Mouse (Mus musculus) duodenum, adult 2 months (tissue): ENCODE data around the gene Lpcat3. TPM values are rescaled to one million over a fixed set of nuclear protein-coding genes. Genes with fewer than 3 reads are reported as not detected.

Source experiments
- polyA plus RNA-seq: library from polyadenylated mRNA; depleted of rRNA; stranded (reverse); fragments of >200 nt; gene quantifications from 2 replicates; pipeline ENCODE4 v1.2.3, GENCODE M21; 2012; ENCODE audit warnings: low replicate concordance; rRNA removed

Lpcat3 gene
- polyA plus RNA-seq = 200 and 320 TPM in 2 replicates

GRCm38 (mm10) chr6:124662477-124663423, at the start of gene Lpcat3:
Lpcat3 (plus strand) TSS chr6:124663027.

DNA sequence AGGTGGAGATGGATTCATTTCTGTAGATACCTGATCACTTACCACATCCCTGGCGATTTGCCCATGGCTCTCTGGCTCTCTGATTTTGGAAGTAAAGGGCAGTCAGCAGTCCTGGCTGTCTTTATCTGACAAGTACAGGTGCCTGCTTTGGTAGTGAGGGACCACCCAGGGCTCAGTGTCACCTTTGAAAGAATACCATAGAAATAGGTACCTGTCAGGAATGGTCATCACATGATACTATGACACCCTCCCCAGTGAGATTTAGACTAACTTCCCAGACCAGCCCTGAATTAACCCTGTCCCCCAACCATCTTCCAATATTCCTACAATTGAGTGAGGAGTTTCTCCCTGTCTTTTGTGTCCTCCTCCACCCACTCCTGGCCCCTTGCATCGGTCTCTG, 26.8 kb upstream of the Lpcat3 start, which contains the start of gene C1s2:
Gene C1s2 (minus strand): TSS at position 101 of the 400 bp plus-strand sequence.

DNA sequence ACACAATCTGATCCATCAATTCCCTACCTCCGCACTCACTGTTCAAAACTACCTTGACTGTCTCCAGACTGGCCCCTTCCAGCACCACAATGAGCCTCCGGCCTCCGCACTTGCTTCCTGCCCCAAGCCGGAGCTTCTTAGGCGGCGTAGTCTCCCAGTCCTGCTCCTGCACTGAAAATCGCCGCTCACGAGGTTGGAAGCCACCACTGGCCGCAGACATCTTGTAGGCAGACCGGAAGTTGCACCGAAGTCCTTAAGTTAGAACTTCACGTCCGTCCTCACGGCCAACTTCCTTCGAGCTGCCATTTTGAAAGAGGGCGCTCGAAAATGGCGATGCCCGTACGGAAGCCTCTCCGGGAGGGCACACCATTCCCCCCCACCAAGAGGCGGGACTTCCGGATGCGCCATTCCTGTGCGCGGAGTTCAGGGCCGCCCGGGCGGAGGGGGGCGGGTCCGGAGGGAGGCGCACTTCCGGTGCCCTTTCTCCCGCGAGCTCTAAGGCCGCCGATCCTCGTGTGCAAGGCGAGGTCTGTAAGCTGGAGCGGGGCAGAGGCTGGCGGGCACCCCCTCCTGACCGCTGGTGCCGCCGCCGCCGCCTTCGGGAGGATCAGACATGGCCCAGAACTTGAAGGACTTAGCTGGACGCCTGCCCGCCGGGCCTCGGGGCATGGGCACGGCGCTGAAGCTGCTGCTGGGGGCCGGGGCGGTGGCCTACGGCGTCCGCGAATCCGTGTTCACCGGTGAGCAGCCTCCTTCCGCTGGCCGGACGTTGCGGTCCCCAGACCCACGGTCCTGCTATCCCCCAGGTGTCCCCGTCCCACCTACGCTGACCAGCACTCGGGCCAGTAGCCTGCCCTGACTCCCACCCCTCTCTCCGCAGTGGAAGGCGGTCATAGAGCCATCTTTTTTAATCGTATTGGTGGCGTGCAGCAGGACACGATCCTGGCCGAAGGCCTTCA, 49.3 kb downstream of the Lpcat3 start, which contains the start of the genes Emg1 and Phb2:
Gene Emg1 (minus strand): TSS at position 355 of the 959 bp plus-strand sequence.
Gene Phb2 (plus strand): TSS at position 513 of the 959 bp plus-strand sequence.

GRCm38 (mm10) chr6:124738511-124739023, 75.7 kb downstream of the Lpcat3 start, which contains the start of gene Ptpn6:
Ptpn6 (minus strand) TSS chr6:124738714.

DNA sequence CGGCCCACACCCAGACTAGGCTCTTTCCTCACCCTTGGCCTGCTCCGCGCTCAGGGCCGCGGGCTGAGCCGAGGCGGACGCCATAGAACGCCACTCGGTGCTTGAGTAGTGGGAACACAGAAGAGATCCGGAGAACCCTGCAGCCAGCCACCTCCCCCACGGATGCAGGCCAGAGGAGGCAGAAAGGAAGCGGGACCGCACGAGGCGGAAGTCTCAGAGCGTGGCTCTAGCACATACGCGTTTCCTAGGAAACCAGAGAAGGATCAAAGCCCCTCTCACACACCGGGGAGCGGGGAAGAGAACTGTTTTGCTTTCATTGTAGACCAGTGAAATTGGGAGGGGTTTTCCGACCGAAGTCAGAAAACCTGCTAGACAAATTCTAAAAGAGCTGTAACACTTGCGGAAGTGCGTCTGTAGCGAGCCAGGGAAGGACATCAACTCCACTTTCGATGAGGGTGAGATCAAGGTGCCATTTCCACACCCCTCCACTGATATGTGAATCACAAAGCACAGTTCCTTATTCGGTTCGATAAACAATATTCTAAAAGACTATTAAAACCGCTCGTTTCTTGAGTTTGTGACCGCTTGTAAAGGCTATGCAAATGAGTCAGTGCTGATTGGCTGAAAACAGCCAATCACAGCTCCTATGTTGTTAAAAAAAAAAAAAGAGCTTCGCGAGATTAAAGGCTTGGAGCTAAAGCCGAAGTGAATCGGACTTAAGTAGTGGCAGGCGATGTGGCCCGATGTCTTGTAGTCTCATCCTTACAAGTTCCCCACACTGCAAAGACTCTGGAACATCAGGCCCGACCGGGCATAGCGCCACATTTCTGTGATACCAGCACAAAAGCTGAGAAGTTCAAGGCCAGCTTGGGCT, 78.3 kb downstream of the Lpcat3 start, which contains the start of gene Grcc10:
Gene Grcc10 (minus strand): TSS at position 487 of the 874 bp plus-strand sequence.

Other genes with a start within 250 kb of the Lpcat3 start
- 19.7 and 23.9 TPM in 2 replicates for gene Pex5, start 248.0 kb upstream of the Lpcat3 start, polyA plus RNA-seq
- 0.76 and 1.1 TPM in 2 replicates for gene Clstn3, start 198.2 kb upstream of the Lpcat3 start, polyA plus RNA-seq
- 0.90 and 1.1 TPM in 2 replicates for gene C1rl, start 169.9 kb upstream of the Lpcat3 start, polyA plus RNA-seq
- gene C1ra, start 150.6 kb upstream of the Lpcat3 start, polyA plus RNA-seq = 5.3 and 8.3 TPM in 2 replicates
- gene C1s1, start 120.7 kb upstream of the Lpcat3 start, polyA plus RNA-seq = 5.4 and 8.8 TPM in 2 replicates
- gene C1rb, start 92.7 kb upstream of the Lpcat3 start, polyA plus RNA-seq = not detected in 2 replicates
- not detected in 2 replicates for gene C1s2, start 26.9 kb upstream of the Lpcat3 start, polyA plus RNA-seq
- gene Emg1, start 49.2 kb downstream of the Lpcat3 start, polyA plus RNA-seq = 21.0 and 23.1 TPM in 2 replicates
- gene Phb2, start 49.3 kb downstream of the Lpcat3 start, polyA plus RNA-seq = 163 and 179 TPM in 2 replicates
- gene Ptpn6, start 75.7 kb downstream of the Lpcat3 start, polyA plus RNA-seq = 18.0 and 22.1 TPM in 2 replicates
- gene Grcc10, start 78.3 kb downstream of the Lpcat3 start, polyA plus RNA-seq = 113 and 151 TPM in 2 replicates
- gene Gm45234, start 93.0 kb downstream of the Lpcat3 start, polyA plus RNA-seq = not detected in 2 replicates
- 60.0 and 70.5 TPM in 2 replicates for gene Atn1, start 93.5 kb downstream of the Lpcat3 start, polyA plus RNA-seq
- gene Eno2, start 106.6 kb downstream of the Lpcat3 start, polyA plus RNA-seq = 2.6 and 3.2 TPM in 2 replicates
- 0.09 and 0.30 TPM in 2 replicates for gene Lrrc23, start 116.7 kb downstream of the Lpcat3 start, polyA plus RNA-seq
- gene Spsb2, start 145.6 kb downstream of the Lpcat3 start, polyA plus RNA-seq = 21.3 and 42.0 TPM in 2 replicates
- gene Tpi1, start 151.3 kb downstream of the Lpcat3 start, polyA plus RNA-seq = 448 and 753 TPM in 2 replicates
- 41.6 and 63.1 TPM in 2 replicates for gene Usp5, start 166.5 kb downstream of the Lpcat3 start, polyA plus RNA-seq
- gene Cdca3, start 166.5 kb downstream of the Lpcat3 start, polyA plus RNA-seq = 53.1 and 53.5 TPM in 2 replicates
- gene Gnb3, start 177.2 kb downstream of the Lpcat3 start, polyA plus RNA-seq = 0.14 and 0.31 TPM in 2 replicates
- 5.8 and 11.2 TPM in 2 replicates for gene P3h3, start 194.7 kb downstream of the Lpcat3 start, polyA plus RNA-seq
- 0.65 and 1.6 TPM in 2 replicates for gene Gpr162, start 201.0 kb downstream of the Lpcat3 start, polyA plus RNA-seq
- gene Cd4, start 225.2 kb downstream of the Lpcat3 start, polyA plus RNA-seq = 2.8 and 4.7 TPM in 2 replicates
- gene Lag3, start 248.7 kb downstream of the Lpcat3 start, polyA plus RNA-seq = 3.0 and 7.5 TPM in 2 replicates